Mouse (Mus musculus) v-Abl transformed pro-B cells (cell line): Measurements from ENCODE around the gene Rpa3.

ENCODE experiments used
- in situ Hi-C, 2 experiments: fragments of 400-800 bp; cut with MboI; formaldehyde crosslinking; loops; one replicate each; pipeline ENCODE4 v1.15.1; 2025; ENCODE audit not compliant: unreplicated experiment in 2 of 2

The Rpa3 gene

DNA sequence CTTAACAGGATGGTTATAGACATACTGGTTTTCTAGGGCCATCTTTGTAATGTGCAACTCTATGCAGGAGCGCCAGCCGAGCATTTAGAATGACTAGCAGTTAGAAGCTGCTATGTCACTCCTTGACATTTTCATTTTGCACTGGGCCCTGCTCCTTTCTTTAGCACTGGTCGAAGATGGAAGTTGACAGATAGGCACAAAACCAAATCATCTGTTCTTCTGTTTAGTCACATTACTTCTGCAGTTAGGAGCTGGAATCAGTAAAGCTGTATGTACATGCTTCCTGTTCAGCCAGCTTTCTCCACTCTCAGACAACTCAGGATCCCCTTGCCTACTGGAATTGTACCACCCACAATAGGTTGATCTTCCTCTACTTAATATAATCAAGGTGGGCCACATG lies 48.3 kb downstream of the Rpa3 start:
- in situ Hi-C loops = loop anchor here in 1 of 2 experiments (5.0 kb wide), 2 partner anchors 47 to 527 kb away; partner anchors contain the start of genes Gm45062, Rpa3 and Umad1

DNA sequence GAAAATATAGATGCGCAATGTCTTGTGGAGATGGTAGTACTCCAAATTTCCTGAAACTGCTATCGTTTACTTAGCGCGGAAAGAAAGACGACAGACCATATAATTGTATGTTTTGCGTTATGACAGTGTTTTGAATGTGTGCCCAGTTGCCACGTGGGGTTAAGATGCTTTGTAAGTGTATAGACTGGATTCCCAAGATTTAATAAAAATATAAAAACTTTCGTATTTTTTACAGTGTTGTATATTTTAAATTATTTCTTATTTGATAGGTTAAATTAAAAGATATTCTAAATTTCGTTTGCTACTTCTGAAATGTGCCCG lies 49.1 kb downstream of the Rpa3 start:
- in situ Hi-C loops = loop anchor here in 1 of 2 experiments (5.0 kb wide), 3 partner anchors 47 to 527 kb away; partner anchors contain the start of genes Gm45062, Rpa3 and Umad1

DNA sequence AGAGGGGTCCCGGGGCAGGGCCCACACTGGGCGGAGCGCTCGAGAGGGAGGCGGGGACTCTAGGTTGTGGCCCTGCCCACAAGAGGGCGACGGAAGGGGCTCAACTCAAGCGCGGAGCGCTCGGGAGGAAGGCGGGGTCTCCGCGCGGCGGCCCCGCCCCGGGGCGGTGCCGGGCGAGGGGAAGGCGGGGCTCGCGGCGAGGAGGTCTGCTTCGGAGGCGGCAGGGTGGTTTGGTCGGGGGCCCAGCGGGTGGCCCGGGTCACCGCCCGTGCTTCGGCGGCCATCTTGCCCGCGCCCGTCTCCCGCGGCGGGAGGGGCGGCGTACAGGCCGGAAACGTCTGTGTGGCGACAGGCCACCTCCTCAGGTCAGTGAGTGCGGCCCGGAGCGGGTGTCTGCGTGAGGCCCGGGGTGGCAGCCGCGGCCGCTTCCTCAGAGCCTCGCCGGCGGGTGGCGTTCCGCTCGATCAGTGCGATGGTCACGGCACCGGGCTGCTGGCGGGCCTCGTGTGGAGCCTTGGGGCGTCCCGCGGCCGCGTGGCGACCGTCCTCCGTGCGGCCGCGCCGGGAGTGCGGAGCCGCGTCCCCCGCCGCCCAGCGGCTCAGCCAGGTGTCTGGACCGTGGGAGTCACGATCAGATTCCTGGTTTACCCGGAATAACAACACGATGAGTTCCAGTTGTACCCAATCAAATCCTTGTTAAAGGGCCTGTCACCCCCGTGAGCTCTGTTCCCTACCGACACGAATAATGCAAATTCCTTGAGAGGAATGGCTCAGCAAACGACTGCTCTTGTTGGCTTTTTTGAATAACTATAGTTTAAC lies 49.7 kb downstream of the Rpa3 start, which contains the start of gene Mios:
Gene Mios, plus strand, starts transcription at position 176 of the 819 bp plus-strand sequence.
- in situ Hi-C loops = loop anchor here in 1 of 2 experiments (5.0 kb wide), 1 partner anchor 288 kb away; no protein-coding TSS in a partner anchor
